Mouse (Mus musculus) thymus, adult 2 months (tissue): ENCODE results near the gene Stambpl1. TPM values are rescaled to one million over a fixed set of nuclear protein-coding genes. Genes with fewer than 3 reads are reported as not detected.
"Not testable (repeated sequence)": the region's sequence is repeated elsewhere in the genome, so short reads cannot be mapped to it uniquely, and the experiment has no call there.

ENCODE experiments used
- DNase-seq: peaks from one replicate; pipeline ENCODE4 v3.0.0; 2021
- H3K27ac ChIP-seq: fragments of 200-500 bp; 2 replicates; pipeline ENCODE4 v1.5.1; 2012; ENCODE audit warnings: low read length, control low read depth; ENCODE audit not compliant: control insufficient read depth, insufficient read depth
- H3K27me3 ChIP-seq: fragments of 200-500 bp; 2 replicates; pipeline ENCODE4 v1.6.1; 2012; ENCODE audit warnings: mild to moderate bottlenecking, low read length, moderate library complexity, mixed read lengths; ENCODE audit not compliant: control insufficient read depth, insufficient read depth
- H3K36me3 ChIP-seq: fragments of 200-500 bp; 2 replicates; pipeline ENCODE4 v1.6.1; 2012; ENCODE audit warnings: mild to moderate bottlenecking, low read length, moderate library complexity; ENCODE audit not compliant: control insufficient read depth, insufficient read depth
- H3K4me1 ChIP-seq: fragments of 200-500 bp; replicated peaks from 2 replicates; pipeline ENCODE4 v1.6.1; 2012; ENCODE audit warnings: low read length; ENCODE audit not compliant: control insufficient read depth, insufficient read depth
- H3K4me3 ChIP-seq: fragments of 200-500 bp; 2 replicates; pipeline ENCODE4 v1.5.1; 2012; ENCODE audit warnings: mild to moderate bottlenecking, low read length, control low read depth, moderate library complexity; ENCODE audit not compliant: control insufficient read depth, insufficient read depth
- CTCF ChIP-seq: fragments of 200-500 bp; IDR thresholded peaks from 2 replicates; pipeline ENCODE4 v1.5.1; 2012; ENCODE audit warnings: mild to moderate bottlenecking, control low read depth, low read length, moderate library complexity, borderline replicate concordance; ENCODE audit not compliant: control insufficient read depth, poor library complexity, insufficient read depth; ENCODE audit errors: extremely low read depth
- POLR2A ChIP-seq: fragments of 200-500 bp; IDR thresholded peaks from 2 replicates; pipeline ENCODE4 v1.6.1; 2012; ENCODE audit warnings: mild to moderate bottlenecking, low read length, control low read depth, moderate library complexity; ENCODE audit not compliant: control insufficient read depth, poor library complexity, insufficient read depth; ENCODE audit errors: extremely low read depth
- WGBS: fragments of 180-500 bp; shearing (Covaris S2); methylation state at CpG from one replicate; pipeline ENCODE4 v1.1.7; 2018; 5-methylcytosine and 5-hydroxymethylcytosine counted together
- polyA plus RNA-seq: library from polyadenylated mRNA; depleted of rRNA; stranded (reverse); fragments of >200 nt; gene quantifications from 2 replicates; pipeline ENCODE4 v1.2.3, GENCODE M21; 2012

Gene Stambpl1
- polyA plus RNA-seq, 1 experiment, result 34.0 TPM

GRCm38 (mm10) chr19:34194132-34194745 lies 2.2 kb downstream of the Stambpl1 start:
- no peaks in the 10 kb centered on the region for H3K27me3 ChIP-seq
- no peak for DNase-seq
- no peak for TF ChIP-seq POLR2A
- no peak for TF ChIP-seq CTCF
- 67% methylated on average over 6 of the region's 6 CpGs for WGBS
- no peak overlapping the region for H3K4me3 ChIP-seq
- no peaks in the 10 kb centered on the region for H3K36me3 ChIP-seq
- H3K27ac ChIP-seq, result no peak overlapping the region
- H3K4me1 ChIP-seq, result peaks cover 22% of the 10 kb centered on the region

GRCm38 (mm10) chr19:34195031-34195430 lies 3.0 kb downstream of the Stambpl1 start:
- 63% methylated on average over 2 of the region's 2 CpGs for WGBS
- Histone ChIP-seq H3K4me3 (no peak overlapping the region), H3K27ac (no peak overlapping the region), H3K36me3 (no peaks in the 10 kb centered on the region), H3K4me1 (peaks cover 22% of the 10 kb centered on the region), H3K27me3 (no peaks in the 10 kb centered on the region)
- no peak for DNase-seq
- TF ChIP-seq CTCF, result no peak
- no peak for TF ChIP-seq POLR2A

GRCm38 (mm10) chr19:34198066-34198465 lies 6.0 kb downstream of the Stambpl1 start:
- Histone ChIP-seq H3K36me3 (no peaks in the 10 kb centered on the region), H3K27me3 (no peaks in the 10 kb centered on the region), H3K4me3 (no peak overlapping the region), H3K27ac (no peak overlapping the region), H3K4me1 (peaks cover 15% of the 10 kb centered on the region)
- TF ChIP-seq CTCF (no peak), POLR2A (no peak)
- no peak for DNase-seq
- 100% methylated on average over 1 of the region's 1 CpGs for WGBS

GRCm38 (mm10) chr19:34198901-34199300 lies 6.9 kb downstream of the Stambpl1 start:
- H3K4me3 ChIP-seq, result no peak overlapping the region
- no peak for DNase-seq
- no peaks in the 10 kb centered on the region for H3K27me3 ChIP-seq
- WGBS, result 89% methylated on average over 4 of the region's 4 CpGs
- TF ChIP-seq CTCF (no peak), POLR2A (no peak)
- no peak overlapping the region for H3K27ac ChIP-seq
- H3K4me1 ChIP-seq, result peaks cover 16% of the 10 kb centered on the region
- no peaks in the 10 kb centered on the region for H3K36me3 ChIP-seq

GRCm38 (mm10) chr19:34199488-34199887 lies 7.5 kb downstream of the Stambpl1 start:
- Histone ChIP-seq H3K4me3 (no peak overlapping the region), H3K27ac (no peak overlapping the region; the same call in 1 of the 2 replicates), H3K36me3 (no peaks in the 10 kb centered on the region), H3K4me1 (peaks cover 13% of the 10 kb centered on the region), H3K27me3 (no peaks in the 10 kb centered on the region)
- TF ChIP-seq POLR2A (no peak), CTCF (no peak)
- WGBS, result 58% methylated on average over 2 of the region's 2 CpGs
- no peak for DNase-seq

GRCm38 (mm10) chr19:34202668-34203067 lies 10.6 kb downstream of the Stambpl1 start:
- DNase-seq, result no peak
- TF ChIP-seq POLR2A, result no peak
- 69% methylated on average over 2 of the region's 2 CpGs for WGBS
- Histone ChIP-seq H3K4me1 (peaks cover 13% of the 10 kb centered on the region), H3K36me3 (no peaks in the 10 kb centered on the region), H3K4me3 (no peak overlapping the region), H3K27me3 (no peaks in the 10 kb centered on the region), H3K27ac (no peak overlapping the region)

- DNase-seq, H3K27ac ChIP-seq, H3K36me3 ChIP-seq, H3K27me3 ChIP-seq, H3K4me3 ChIP-seq: not testable (repeated sequence)
- WGBS, result 71% methylated on average over 4 of the region's 4 CpGs
- H3K4me1 ChIP-seq, result peaks cover 18% of the 10 kb centered on the region
Observed at GRCm38 (mm10) chr19:34206128-34206527, 14.1 kb downstream of the Stambpl1 start.
